Mouse (Mus musculus): ENCODE measurements around the gene Hmgcr. TPM values are rescaled to one million over a fixed set of nuclear protein-coding genes. Genes with fewer than 3 reads are reported as not detected.

Gene Hmgcr
- polyA plus RNA-seq, 1 experiment from 2014 or later, result 226 TPM

Other genes starting within 250 kb of the Hmgcr start
- not detected in 2 replicates for gene Ankdd1b, start 199.7 kb downstream of the Hmgcr start, polyA plus RNA-seq (2014; fragmentation: Nextera tagmentation; extraction: Ambion mirVana)
- gene Gm17622, start 180.2 kb downstream of the Hmgcr start, polyA plus RNA-seq (2014; fragmentation: Nextera tagmentation; extraction: Ambion mirVana), result not detected in 2 replicates
- gene Polk, start 128.4 kb downstream of the Hmgcr start, polyA plus RNA-seq (2014; fragmentation: Nextera tagmentation; extraction: Ambion mirVana), result 4.3 and 6.7 TPM in 2 replicates
- 9.1 and 9.8 TPM in 2 replicates for gene Col4a3bp, start 128.3 kb downstream of the Hmgcr start, polyA plus RNA-seq (2014; fragmentation: Nextera tagmentation; extraction: Ambion mirVana)
- gene Ankrd31, start 77.3 kb upstream of the Hmgcr start, polyA plus RNA-seq (2014; fragmentation: Nextera tagmentation; extraction: Ambion mirVana), result 0.07 and 0.08 TPM in 2 replicates

Measured in midbrain, embryonic 14.5 days (tissue).